Mouse (Mus musculus): ENCODE data around the gene Minos1.

Gene Minos1

GRCm38 (mm10) chr4:139095406-139095805, 35.5 kb downstream of the Minos1 start:
- DNase-seq (ENCODE audit: low spot score in 2 of 2), result no peak

GRCm38 (mm10) chr4:139093196-139093530, 37.8 kb downstream of the Minos1 start:
- no peak for DNase-seq (ENCODE audit: low spot score in 2 of 2)

GRCm38 (mm10) chr4:139092356-139093195, 38.3 kb downstream of the Minos1 start, which contains the start of gene Nbl1:
Nbl1 (minus strand) TSS chr4:139092993.
- DNase-seq (ENCODE audit: low spot score in 2 of 2), result no peak

GRCm38 (mm10) chr4:139091478-139092355, 39.2 kb downstream of the Minos1 start:
- DNase-seq (ENCODE audit: low spot score in 2 of 2), result no peak

- no peak for DNase-seq (ENCODE audit: low spot score in 2 of 2)
These were observed 39.8 kb downstream of the Minos1 start for GRCm38 (mm10) chr4:139091066-139091465.

GRCm38 (mm10) chr4:139090303-139090940, 40.5 kb downstream of the Minos1 start:
- DNase-seq (ENCODE audit: low spot score in 2 of 2), result no peak

- no peak for DNase-seq (ENCODE audit: low spot score in 2 of 2)
These were observed 41.8 kb downstream of the Minos1 start for GRCm38 (mm10) chr4:139088982-139089671.

GRCm38 (mm10) chr4:139086984-139087383, 43.9 kb downstream of the Minos1 start:
- DNase-seq (ENCODE audit: low spot score in 2 of 2), result no peak

- DNase-seq (ENCODE audit: low spot score in 2 of 2), result peak; percentile 66 to 72
These were observed 44.9 kb downstream of the Minos1 start for GRCm38 (mm10) chr4:139086037-139086436.

- no peak for DNase-seq (ENCODE audit: low spot score in 2 of 2)
These were observed 45.6 kb downstream of the Minos1 start for GRCm38 (mm10) chr4:139085337-139085736.

GRCm38 (mm10) chr4:139082790-139083564, 47.9 kb downstream of the Minos1 start:
- DNase-seq (ENCODE audit: low spot score in 2 of 2), result no peak

- DNase-seq (ENCODE audit: low spot score in 2 of 2), result no peak
These were observed 49.5 kb downstream of the Minos1 start for GRCm38 (mm10) chr4:139081270-139081931.

- no peak for DNase-seq (ENCODE audit: low spot score in 2 of 2)
These were observed 50.7 kb downstream of the Minos1 start for GRCm38 (mm10) chr4:139080259-139080658.

- DNase-seq (ENCODE audit: low spot score in 2 of 2), result no peak
These were observed 51.5 kb downstream of the Minos1 start for GRCm38 (mm10) chr4:139079439-139079838.

GRCm38 (mm10) chr4:139078726-139079125, 52.2 kb downstream of the Minos1 start:
- DNase-seq (ENCODE audit: low spot score in 2 of 2), result no peak

GRCm38 (mm10) chr4:139078313-139078712, 52.6 kb downstream of the Minos1 start:
- DNase-seq (ENCODE audit: low spot score in 2 of 2), result peak in 1 of 2 experiments; percentile 16

GRCm38 (mm10) chr4:139075915-139076314, 55.0 kb downstream of the Minos1 start:
- no peak for DNase-seq (ENCODE audit: low spot score in 2 of 2)

- no peak for DNase-seq (ENCODE audit: low spot score in 2 of 2)
These were observed 55.7 kb downstream of the Minos1 start, which contains the start of gene Htr6 for GRCm38 (mm10) chr4:139075041-139075711. Htr6 (minus strand) TSS chr4:139075570.

GRCm38 (mm10) chr4:139074060-139074459, 56.9 kb downstream of the Minos1 start:
- no peak for DNase-seq (ENCODE audit: low spot score in 2 of 2)
